In genomic region chr2:153142620-153143199, GRCm38 (mm10) we compare ENCODE assay signal across 9 mouse cellular contexts. TPM values are rescaled to one million over a fixed set of nuclear protein-coding genes. Genes with fewer than 3 reads are reported as not detected.
A peak's percentile ranks its signal among the peaks of the same experiment; 100 is the strongest.
DNase-seq lines count a peak whose midpoint lies in the region; ATAC-seq and TF ChIP-seq lines count a peak whose summit lies in the region.
"Had no signal": no experiment of that assay in that cellular context is flagged by ENCODE, and none has a peak within 500 bp of the region (broad histone marks: within the 10 kb centered on the region; RNA-seq: fewer than 3 reads in every experiment).

No protein-coding gene starts in this region.

- peak; percentile 80 for TF ChIP-seq CTCF in cerebellum, adult 2 months (IDR thresholded peaks at IDR 0.05; ENCODE audit: borderline replicate concordance, insufficient read depth, low read depth, low read length)

- no peaks in the 10 kb centered on the region for H3K9me3 ChIP-seq in midbrain, embryonic 10.5 days (replicated peaks)
- no peaks in the 10 kb centered on the region for H3K9me3 ChIP-seq in midbrain, embryonic 16.5 days (replicated peaks; ENCODE audit: control insufficient read depth, low read length, poor library complexity, severe bottlenecking)

- peaks cover 11% of the 10 kb centered on the region for H3K4me1 ChIP-seq in midbrain, embryonic 10.5 days
- no peaks in the 10 kb centered on the region; the same call in 1 of the 2 replicates for H3K4me1 ChIP-seq in midbrain, embryonic 16.5 days (ENCODE audit: control insufficient read depth, insufficient read depth, low read length)
- H3K4me1 ChIP-seq in cerebellum, adult 2 months (ENCODE audit: control insufficient read depth, insufficient read depth, low read length): no peaks in the 10 kb centered on the region

- H3K4me3 ChIP-seq in midbrain, embryonic 10.5 days: no peak overlapping the region
- H3K4me3 ChIP-seq in midbrain, embryonic 16.5 days (ENCODE audit: low read depth, low read length): no peak overlapping the region
- no peak overlapping the region for H3K4me3 ChIP-seq in cerebellum, adult 2 months (replicated peaks; ENCODE audit: insufficient read depth, low read depth, low read length)
- H3K4me3 ChIP-seq: myocyte had no signal

- no peak overlapping the region for H3K27ac ChIP-seq in midbrain, embryonic 10.5 days (replicated peaks)
- H3K27ac ChIP-seq in midbrain, embryonic 16.5 days (ENCODE audit: low read length): no peak overlapping the region
- no peak overlapping the region for H3K27ac ChIP-seq in cerebellum, adult 2 months (ENCODE audit: insufficient read depth, low read length)

- ATAC-seq in midbrain, embryonic 16.5 days: no peak; the same call in 1 of the 2 replicates

- DNase-seq in midbrain, embryonic 10.5 days (ENCODE audit: low spot score): peak; percentile 45
- peak; percentile 32 for DNase-seq in Muller cell, postnatal 12 days (ENCODE audit: inconsistent ontology term)
- peak; percentile 57 to 66 for DNase-seq in cerebellum, adult 2 months
- peak; percentile 33 to 83 for DNase-seq in frontal cortex, adult 2 months (ENCODE audit: extremely low spot score in 1 of 2, low spot score in 1 of 2)
- peak; percentile 13 to 71 for DNase-seq in layer of hippocampus, adult 18-20 months (ENCODE audit: low spot score in 2 of 2)
- peak; percentile 63 for DNase-seq in mesoderm, embryonic 11.5 days (ENCODE audit: low read depth, low spot score)
- DNase-seq in thymus, postnatal 25 days: peak; percentile 39

- 41% methylated on average over 10 of the region's 10 CpGs for WGBS in midbrain, embryonic 10.5 days
- 28% methylated on average over 10 of the region's 10 CpGs for WGBS in midbrain, embryonic 16.5 days
- 22% methylated on average over 10 of the region's 10 CpGs for whole genome bisulfite sequencing in cerebellum, adult 2 months

- no peak for TF ChIP-seq POLR2A in cerebellum, adult 2 months (IDR thresholded peaks at IDR 0.05; ENCODE audit: borderline replicate concordance, insufficient read depth, low read length)

- H3K36me3 ChIP-seq in midbrain, embryonic 10.5 days: no peaks in the 10 kb centered on the region
- no peaks in the 10 kb centered on the region for H3K36me3 ChIP-seq in midbrain, embryonic 16.5 days (ENCODE audit: control insufficient read depth, insufficient read depth, low read length)

- peaks cover 5% of the 10 kb centered on the region; the same call in 1 of the 2 replicates for H3K27me3 ChIP-seq in midbrain, embryonic 10.5 days (ENCODE audit: low read depth, poor library complexity, severe bottlenecking)
- no peaks in the 10 kb centered on the region; the same call in 1 of the 2 replicates for H3K27me3 ChIP-seq in midbrain, embryonic 16.5 days (ENCODE audit: control insufficient read depth, insufficient read depth, low read depth, low read length)
- no peaks in the 10 kb centered on the region; the same call in 1 of the 2 replicates for H3K27me3 ChIP-seq in cerebellum, adult 2 months (ENCODE audit: control insufficient read depth, insufficient read depth, low read length)

- H3K4me2 ChIP-seq in midbrain, embryonic 16.5 days (ENCODE audit: low read length): no peak overlapping the region

- H3K9ac ChIP-seq in midbrain, embryonic 16.5 days (ENCODE audit: low read depth, low read length): no peak overlapping the region

RNA-seq across cellular contexts. Expression of gene Tm9sf4, which starts 18.4 kb away (rescaled TPM):
- 82.5 and 82.8 TPM in 2 replicates for polyA plus RNA-seq in midbrain, embryonic 10.5 days (2016; fragmentation: Nextera tagmentation; extraction: Ambion mirVana)
- polyA plus RNA-seq in midbrain, embryonic 16.5 days (2015; fragmentation: Nextera tagmentation; extraction: Ambion mirVana): 84.4 and 85.8 TPM in 2 replicates
- polyA plus RNA-seq in cerebellum, adult 2 months (2012; rRNA removed): 78.6 and 82.5 TPM in 2 replicates
- 69.2 and 70.6 TPM in 2 replicates for polyA plus RNA-seq in frontal cortex, adult 2 months (2012; rRNA removed)
- total RNA-seq in layer of hippocampus, adult 18-20 months (2021): 10 to 100 TPM; 83.4 to 93.9 TPM

RNA-seq across cellular contexts. Expression of gene Hck, which starts 34.4 kb away (rescaled TPM):
- polyA plus RNA-seq in midbrain, embryonic 10.5 days (2016; fragmentation: Nextera tagmentation; extraction: Ambion mirVana): 2.1 and 2.2 TPM in 2 replicates
- 3.4 and 4.9 TPM in 2 replicates for polyA plus RNA-seq in midbrain, embryonic 16.5 days (2015; fragmentation: Nextera tagmentation; extraction: Ambion mirVana)
- 1.2 and 1.4 TPM in 2 replicates for polyA plus RNA-seq in cerebellum, adult 2 months (2012; rRNA removed)
- 2.2 and 2.9 TPM in 2 replicates for polyA plus RNA-seq in frontal cortex, adult 2 months (2012; rRNA removed)
- total RNA-seq in layer of hippocampus, adult 18-20 months (2021): 1 to 10 TPM; 1.5 to 2.0 TPM
